Mouse (Mus musculus) cerebellum, postnatal 10 days (tissue): ENCODE measurements at regions not wholly inside any gene's neighbourhood (a gene's known extent, or its start where the extent isn't known, plus 50 kb on each side); places are given as distances from the start of the nearest gene placed in this dataset.
"Not testable (repeated sequence)": the region's sequence is repeated elsewhere in the genome, so short reads cannot be mapped to it uniquely, and the experiment has no call there.

Experiments
- DNase-seq, 2 experiments: peaks; one replicate each; pipeline ENCODE4 v3.0.0; 2021; ENCODE audit warnings: mixed read lengths in 2 of 2

- DNase-seq = no peak
Measured at GRCm38 (mm10) chr17:4581851-4582250, 412.3 kb upstream of the Arid1b start.

DNA sequence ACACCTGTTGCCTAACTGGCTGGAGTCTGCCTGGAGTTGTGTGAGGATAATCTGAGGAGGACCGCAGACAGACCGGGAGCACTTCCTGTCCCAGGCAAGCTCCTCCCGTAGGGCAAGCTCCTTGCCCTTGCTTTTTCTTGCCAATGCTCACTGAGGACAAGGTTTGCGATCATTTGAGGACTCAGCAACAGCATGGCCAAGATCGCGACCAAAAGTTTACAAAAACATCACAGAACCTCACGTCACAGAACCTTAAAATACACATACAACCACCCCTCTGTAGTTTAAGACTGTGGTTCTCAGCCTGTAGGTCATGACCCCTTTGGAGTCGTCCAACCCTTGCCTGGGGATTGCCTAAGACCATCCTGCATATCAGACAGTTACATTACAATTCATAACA, 383.7 kb upstream of the Arid1b start:
- DNase-seq = no peak

- DNase-seq = no peak
Measured at GRCm38 (mm10) chr17:4610993-4611392, 383.1 kb upstream of the Arid1b start.

- DNase-seq = no peak
Measured at GRCm38 (mm10) chr17:4611711-4612110, 382.4 kb upstream of the Arid1b start.

DNA sequence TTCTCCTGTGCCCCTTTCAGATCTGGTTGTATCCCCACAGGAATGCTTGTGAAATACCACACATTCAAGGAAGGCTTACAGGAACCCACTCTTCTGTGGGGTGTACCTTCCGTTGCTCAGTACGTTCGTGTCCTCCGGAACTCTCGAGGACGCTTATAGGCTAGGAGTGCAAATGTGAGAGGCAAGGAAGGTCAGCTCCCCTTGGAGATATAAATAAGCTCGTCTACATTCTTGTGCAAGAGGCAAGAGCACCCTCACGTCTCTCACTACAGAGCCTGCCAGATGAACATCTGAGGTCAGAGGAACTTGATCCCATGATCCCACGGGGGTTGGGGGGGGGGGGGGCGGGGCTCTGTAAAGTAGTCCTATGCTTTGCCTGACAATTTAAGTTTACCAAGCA, 382.0 kb upstream of the Arid1b start:
- DNase-seq = no peak

DNA sequence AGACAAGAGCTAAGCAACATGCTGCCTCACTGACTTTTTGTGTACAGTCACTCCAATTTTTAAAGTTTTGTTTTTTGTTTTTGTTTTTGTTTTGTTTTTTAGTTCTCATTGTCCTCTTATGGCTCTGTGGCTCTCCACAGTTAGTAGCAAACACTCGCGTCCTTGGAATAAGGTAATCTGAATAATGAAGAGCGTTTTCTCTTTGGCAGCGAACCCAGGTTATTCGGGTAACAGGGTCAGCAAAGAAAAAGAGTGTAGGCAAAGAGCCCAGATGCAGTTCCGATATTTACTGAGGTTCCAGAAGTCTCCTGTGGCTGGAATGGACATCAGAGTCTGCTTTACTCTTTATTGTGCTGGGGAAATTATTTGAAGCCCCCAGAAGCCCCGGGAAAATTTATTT, 381.4 kb upstream of the Arid1b start:
- DNase-seq = peak in 1 of 2 experiments; percentile 8

DNA sequence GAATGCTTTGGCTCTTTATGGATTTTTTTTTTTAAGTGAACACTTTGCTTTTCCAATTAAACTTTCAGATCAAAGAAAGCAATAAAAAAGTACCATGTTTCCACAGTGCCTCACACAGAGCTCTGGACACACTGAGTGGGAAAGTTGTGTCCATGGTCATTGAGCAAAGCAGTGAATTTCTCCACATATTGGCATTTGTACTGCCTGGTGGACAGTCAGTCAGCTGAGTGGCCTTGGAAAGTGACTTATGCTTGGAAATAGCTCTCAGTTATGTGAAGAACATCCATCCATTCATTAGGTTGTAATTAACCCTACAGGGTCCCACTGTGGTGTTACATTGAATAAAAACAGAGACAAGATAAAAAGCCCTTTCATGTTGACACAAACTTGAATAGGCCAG, 373.8 kb upstream of the Arid1b start:
- no peak for DNase-seq

DNA sequence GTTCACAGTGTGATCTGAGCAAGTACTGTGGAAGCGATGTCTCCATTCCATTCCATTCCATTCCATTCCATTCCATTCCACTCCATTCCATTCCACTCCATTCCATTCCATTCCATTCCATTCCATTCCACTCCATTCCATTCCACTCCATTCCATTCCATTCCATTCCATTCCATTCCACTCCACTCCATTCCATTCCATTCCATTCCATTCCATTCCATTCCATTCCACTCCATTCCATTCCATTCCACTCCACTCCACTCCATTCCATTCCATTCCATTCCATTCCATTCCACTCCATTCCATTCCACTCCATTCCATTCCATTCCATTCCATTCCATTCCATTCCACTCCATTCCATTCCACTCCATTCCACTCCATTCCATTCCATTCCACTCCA, 368.0 kb upstream of the Arid1b start:
- DNase-seq = not testable (repeated sequence)

GRCm38 (mm10) chr17:4627542-4627941, 366.6 kb upstream of the Arid1b start:
- no peak for DNase-seq

DNA sequence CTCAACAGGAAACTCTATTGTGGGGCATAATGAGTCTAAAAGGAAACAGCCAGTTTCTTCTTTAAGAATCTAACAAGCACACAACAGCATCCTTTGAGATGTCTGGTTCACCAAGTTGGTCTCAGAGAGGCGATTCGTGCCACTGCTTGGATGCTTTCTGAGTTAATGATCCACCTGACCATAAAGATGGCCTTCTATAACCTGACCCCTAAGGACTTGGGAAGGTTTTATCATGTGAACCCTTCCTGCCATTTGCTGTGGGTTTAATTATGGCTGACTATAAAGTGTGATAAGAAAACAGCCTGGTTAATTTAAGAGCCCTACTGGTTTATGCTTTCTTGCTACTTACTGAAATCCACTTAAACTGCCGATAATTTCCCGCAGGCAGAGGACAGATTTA, 363.0 kb upstream of the Arid1b start:
- DNase-seq = no peak

DNA sequence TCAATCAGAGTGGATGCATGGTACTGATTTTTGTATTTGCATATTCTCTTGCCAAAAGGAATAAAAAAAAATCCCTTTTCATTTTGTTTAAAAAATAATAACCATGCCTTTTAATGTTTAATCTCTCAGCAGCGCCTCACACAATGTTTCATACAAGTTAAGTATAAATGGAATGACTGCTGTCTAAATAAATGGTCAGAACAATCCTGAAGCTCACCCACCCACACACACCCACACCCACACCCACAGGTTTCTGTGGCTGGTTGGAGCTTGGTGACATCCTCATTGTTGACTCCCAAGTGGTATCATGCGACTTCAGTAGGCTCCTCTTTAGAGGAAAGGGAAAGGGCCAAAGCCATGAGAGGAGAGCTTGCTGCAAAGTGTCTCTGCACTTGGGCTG, 361.6 kb upstream of the Arid1b start:
- DNase-seq = no peak

GRCm38 (mm10) chr17:4633771-4634170, 360.4 kb upstream of the Arid1b start:
- DNase-seq = no peak

- DNase-seq = peak; percentile 7 to 19
Measured at GRCm38 (mm10) chr17:4636796-4637353, 357.3 kb upstream of the Arid1b start.

GRCm38 (mm10) chr17:4639531-4639930, 354.6 kb upstream of the Arid1b start:
- DNase-seq = no peak

GRCm38 (mm10) chr17:4640555-4640954, 353.6 kb upstream of the Arid1b start:
- peak; percentile 10 to 28 for DNase-seq

GRCm38 (mm10) chr17:4641166-4641565, 353.0 kb upstream of the Arid1b start:
- peak in 1 of 2 experiments; percentile 5 for DNase-seq

GRCm38 (mm10) chr17:4642046-4642445, 352.1 kb upstream of the Arid1b start:
- no peak for DNase-seq

- peak in 1 of 2 experiments; percentile 17 for DNase-seq
Measured at GRCm38 (mm10) chr17:4643343-4643742, 350.8 kb upstream of the Arid1b start.

DNA sequence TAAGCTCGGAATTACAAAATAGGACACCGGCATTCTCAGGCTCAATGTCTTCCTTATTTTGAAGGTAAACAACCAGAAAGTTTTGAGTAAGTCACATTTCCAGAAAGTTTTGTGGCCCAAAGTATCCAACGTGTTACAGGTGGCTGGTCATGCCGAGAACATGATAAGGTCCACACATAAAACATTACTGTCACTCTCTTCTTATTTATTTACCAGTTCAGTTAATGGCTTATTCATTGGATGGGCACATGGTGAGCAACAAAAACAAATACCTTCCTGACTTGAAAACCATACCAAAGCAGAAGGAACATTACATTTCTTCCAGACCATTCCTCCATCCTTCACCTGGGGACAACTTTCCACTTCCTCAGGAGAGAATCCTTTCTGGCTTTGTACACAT, 345.5 kb upstream of the Arid1b start:
- DNase-seq = no peak

DNA sequence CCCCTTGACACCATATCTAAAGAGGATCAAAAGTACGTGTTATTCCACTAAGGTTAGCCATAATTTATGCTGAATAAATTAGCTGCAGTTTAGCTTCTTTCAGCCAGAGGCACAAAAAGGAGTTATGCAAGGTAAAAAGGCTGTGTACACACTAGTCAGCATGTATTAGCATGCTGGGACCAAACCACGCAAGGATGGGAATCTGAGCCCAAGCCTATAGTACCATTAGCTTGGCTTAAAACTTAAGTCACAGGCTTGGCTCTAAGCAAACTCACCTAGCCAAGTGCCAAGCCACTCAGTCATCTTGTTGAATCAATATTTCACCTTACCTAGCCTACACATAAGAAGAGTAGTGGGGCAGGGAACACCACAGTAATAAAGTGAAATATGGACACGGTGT, 339.9 kb upstream of the Arid1b start:
- DNase-seq = no peak

DNA sequence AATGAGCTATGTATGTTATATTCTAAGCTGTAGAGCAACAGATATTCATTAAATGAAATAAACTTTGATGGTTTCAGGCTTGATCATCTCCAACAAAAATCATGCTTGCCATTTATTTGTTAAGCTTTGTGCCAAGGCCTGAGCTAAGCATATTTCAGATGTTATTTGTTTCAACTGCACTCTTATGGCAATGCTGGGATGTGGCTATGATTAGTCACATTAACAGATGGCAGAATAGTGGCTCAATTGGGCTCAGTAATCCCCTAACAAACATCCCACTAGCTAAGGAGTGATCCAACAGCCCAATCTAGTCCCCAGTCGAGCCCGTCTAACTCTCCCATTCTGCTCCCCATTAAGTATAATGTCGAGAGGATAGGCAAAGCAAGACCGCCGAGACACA, 332.1 kb upstream of the Arid1b start:
- DNase-seq = no peak

DNA sequence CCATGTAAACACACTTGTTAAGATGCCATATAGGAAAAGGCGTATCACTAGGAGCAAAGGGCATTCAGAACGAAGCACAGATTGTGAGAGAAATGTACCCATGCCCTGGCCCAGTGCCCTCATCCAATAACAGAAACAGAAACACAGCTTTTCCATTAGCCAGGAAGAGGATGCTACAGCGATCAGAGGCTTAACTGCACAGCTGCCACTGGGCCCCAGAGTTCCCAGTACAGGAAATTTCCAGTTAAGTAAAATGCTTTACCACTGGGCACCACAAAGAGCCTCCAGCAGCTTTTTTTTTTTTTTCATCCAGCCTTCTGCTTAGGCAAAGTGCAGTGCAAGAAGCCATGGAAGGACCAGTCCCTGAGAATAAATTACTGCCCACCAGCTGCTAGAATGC, 325.6 kb upstream of the Arid1b start:
- DNase-seq = peak; percentile 64 to 75

DNA sequence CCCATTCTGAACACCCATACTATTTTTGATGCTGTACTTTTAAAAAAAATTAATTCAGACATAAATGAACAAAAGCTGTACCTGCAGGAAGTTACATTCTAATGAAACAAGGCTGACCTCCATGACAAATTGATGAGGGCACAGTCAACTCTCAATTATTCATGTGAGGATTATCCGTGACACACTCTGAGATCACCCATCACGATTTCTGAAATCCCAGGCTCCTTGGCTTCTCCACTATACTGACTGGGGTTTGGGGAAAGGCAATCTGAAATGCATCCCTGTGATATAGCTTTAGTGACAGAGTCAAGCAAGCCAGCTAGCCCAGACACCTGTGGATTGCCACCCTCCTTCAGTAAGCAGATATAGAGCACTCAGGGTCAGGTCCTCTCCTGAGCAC, 320.9 kb upstream of the Arid1b start:
- DNase-seq = no peak

DNA sequence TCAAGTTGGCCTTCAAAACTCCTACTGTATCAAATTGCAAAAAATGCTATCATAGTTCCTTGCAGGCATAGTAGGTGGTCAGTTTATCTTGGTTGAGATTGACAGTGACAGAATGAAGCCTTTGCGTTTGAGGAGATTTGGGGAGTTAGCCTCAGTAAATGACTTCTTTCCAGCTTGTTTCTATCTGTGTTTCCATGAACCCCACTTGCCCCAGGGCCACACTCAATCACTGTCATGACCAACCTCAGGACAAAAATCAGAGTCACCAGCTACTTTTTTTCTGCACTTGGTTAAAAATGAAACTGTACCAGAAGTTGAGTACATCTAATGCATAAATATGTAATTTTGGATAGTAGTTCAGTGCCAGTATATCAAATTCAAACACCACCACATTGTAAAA, 287.7 kb upstream of the Arid1b start:
- DNase-seq = no peak

GRCm38 (mm10) chr17:4721061-4721460, 273.1 kb upstream of the Arid1b start:
- DNase-seq = no peak

DNA sequence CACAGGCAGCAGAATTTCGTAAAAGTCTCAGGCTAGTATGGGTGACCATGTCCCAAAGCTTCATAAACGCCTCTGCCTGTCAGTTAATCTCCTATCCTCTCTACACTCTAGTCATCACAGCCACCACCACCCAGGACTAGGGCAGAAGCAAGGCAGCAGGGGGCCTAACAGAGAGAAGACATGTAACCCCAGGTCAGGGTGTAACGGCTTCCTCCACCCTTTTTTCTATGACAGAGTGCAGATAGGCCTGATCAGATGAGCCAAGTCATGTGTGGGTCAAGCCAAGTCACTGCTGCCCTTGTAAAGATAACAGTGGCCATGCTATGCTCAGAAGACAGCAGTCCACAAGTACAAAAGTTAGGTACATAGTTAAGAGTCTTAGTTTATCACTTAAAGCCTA, 270.1 kb upstream of the Arid1b start:
- no peak for DNase-seq
